Mouse (Mus musculus): ENCODE measurements around the gene Ugt1a9.

GRCm38 (mm10) chr1:88138145-88138544 lies 67.5 kb downstream of the Ugt1a9 start:
- TF ChIP-seq CTCF (IDR thresholded peaks at IDR 0.05; ENCODE audit: low read depth, low read length) (no peak), POLR2AphosphoS5 (IDR thresholded peaks at IDR 0.05; ENCODE audit: insufficient replicate concordance, low read depth, low read length) (no peak), GATA1 (IDR thresholded peaks at IDR 0.05; ENCODE audit: borderline replicate concordance, low read length) (no peak)
